Mouse (Mus musculus) heart, postnatal 0 days (tissue): ENCODE results near the gene Rheb.

Experiments
- CTCF ChIP-seq: IDR thresholded peaks from 2 replicates; pipeline ENCODE4 v1.5.1; 2016; ENCODE audit warnings: antibody characterized with exemption, control low read depth, low read depth
- EP300 ChIP-seq: IDR thresholded peaks from 2 replicates; pipeline ENCODE4 v1.6.1; 2016; ENCODE audit warnings: antibody characterized with exemption, low read depth

- TF ChIP-seq EP300 (no peak), CTCF (no peak)
Observed at GRCm38 (mm10) chr5:24781048-24781447, 61.4 kb downstream of the Rheb start.
